Mouse (Mus musculus): ENCODE measurements around the gene Ankrd12. TPM values are rescaled to one million over a fixed set of nuclear protein-coding genes. Genes with fewer than 3 reads are reported as not detected.
"Not testable (repeated sequence)": the region's sequence is repeated elsewhere in the genome, so short reads cannot be mapped to it uniquely, and the experiment has no call there.

Ankrd12 gene
- total and polyA plus RNA-seq, 2 experiments from 2014 or later = 37.2 to 171 TPM

DNA sequence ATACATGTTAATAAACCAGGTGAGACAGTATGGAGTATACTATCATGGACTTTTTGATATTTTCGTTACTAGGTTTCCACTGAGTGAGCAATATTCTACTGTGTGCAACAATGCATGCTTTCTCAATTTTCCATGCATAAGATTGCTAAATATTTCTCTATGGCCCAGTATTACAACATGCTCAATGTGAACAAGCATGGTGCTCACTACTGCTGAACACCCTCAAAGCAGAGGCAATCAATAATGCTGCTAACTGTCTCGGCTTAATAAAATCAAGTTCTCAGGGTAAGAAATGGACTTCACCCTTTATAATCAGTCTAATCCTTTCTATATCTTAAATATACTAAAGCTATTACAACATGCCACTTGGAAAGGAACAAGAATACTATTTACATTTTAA is 69.4 kb downstream of the Ankrd12 start:
- Histone ChIP-seq H3K4me3 (ENCODE audit: low read length) (no peak overlapping the region), H3K27ac (no peak overlapping the region), H3K4me1 (ENCODE audit: insufficient read depth, low read length) (no peaks in the 10 kb centered on the region), H3K9ac (replicated peaks; ENCODE audit: low read length) (no peak overlapping the region), H3K36me3 (ENCODE audit: insufficient read depth, low read length) (no peaks in the 10 kb centered on the region), H3K4me2 (ENCODE audit: low read depth, low read length) (no peak overlapping the region), H3K27me3 (ENCODE audit: insufficient read depth, low read length) (no peaks in the 10 kb centered on the region), H3K9me3 (ENCODE audit: low read length) (no peaks in the 10 kb centered on the region)
- DNase-seq (ENCODE audit: low spot score) = no peak
- TF ChIP-seq CTCF (IDR thresholded peaks at IDR 0.05; ENCODE audit: low read depth) = no peak
- ATAC-seq = no peak
- WGBS = 78% methylated on average over 2 of the region's 2 CpGs

DNA sequence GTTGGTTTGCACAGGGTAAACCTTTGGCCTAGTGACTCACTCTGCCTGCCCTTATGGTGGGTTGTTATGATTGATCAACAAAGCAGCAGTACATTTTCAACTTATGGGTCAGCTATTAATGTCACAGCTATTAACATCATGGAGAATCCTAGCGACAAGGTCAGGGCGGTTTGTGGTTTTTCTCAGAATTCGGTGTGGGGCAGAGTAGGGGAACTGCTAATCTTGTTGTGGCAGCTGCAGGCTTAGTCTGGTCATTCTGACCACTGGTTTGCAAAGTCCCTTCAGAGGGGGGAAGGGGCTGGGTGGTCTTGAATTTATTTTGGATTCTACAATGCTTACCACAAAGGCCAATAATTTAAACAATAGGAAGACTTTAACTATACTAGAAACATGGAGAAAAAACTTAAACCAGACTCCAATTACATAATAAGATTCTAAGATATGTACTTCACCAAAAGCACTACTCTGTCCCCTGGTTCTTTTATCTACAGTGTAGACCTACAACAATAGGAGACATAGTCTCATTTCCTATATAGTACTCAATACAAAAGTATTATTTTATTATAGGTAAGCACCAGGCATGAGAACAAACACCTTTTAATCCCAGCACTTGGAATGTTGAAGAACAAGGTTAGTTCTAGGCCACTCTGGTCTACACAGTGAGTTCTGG is 88.6 kb downstream of the Ankrd12 start:
- DNase-seq (ENCODE audit: low spot score) = no peak
- Histone ChIP-seq H3K9me3 (ENCODE audit: low read length) (no peaks in the 10 kb centered on the region), H3K4me1 (ENCODE audit: insufficient read depth, low read length) (no peaks in the 10 kb centered on the region), H3K4me3 (ENCODE audit: low read length) (no peak overlapping the region), H3K27ac (no peak overlapping the region), H3K4me2 (ENCODE audit: low read depth, low read length) (no peak overlapping the region), H3K27me3 (ENCODE audit: insufficient read depth, low read length) (no peaks in the 10 kb centered on the region), H3K36me3 (ENCODE audit: insufficient read depth, low read length) (peaks cover 7% of the 10 kb centered on the region; the same call in 1 of the 2 replicates), H3K9ac (replicated peaks; ENCODE audit: low read length) (no peak overlapping the region)
- ATAC-seq = no peak
- no peak for TF ChIP-seq CTCF (IDR thresholded peaks at IDR 0.05; ENCODE audit: low read depth)
- WGBS = 96% methylated on average over 3 of the region's 3 CpGs

DNA sequence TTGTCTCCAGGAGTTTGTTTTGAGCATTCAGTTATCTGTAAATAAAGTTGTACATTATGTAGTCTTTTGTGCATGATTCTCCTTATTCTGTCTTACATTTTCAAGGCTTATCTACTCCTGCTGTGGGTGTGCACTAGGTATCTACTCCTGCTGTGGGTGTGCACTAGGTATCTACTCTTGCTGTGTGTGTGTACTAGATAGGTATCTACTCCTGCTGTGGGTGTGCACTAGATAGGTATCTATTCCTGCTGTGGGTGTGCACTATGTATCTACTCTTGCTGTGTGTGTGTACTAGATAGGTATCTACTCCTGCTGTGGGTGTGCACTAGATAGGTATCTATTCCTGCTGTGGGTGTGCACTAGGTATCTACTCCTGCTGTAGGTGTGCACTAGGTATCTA is 100.2 kb downstream of the Ankrd12 start:
- H3K27ac ChIP-seq; H3K9me3 ChIP-seq (ENCODE audit: low read length); H3K4me2 ChIP-seq (ENCODE audit: low read depth, low read length); H3K9ac ChIP-seq (replicated peaks; ENCODE audit: low read length); H3K4me3 ChIP-seq (ENCODE audit: low read length); ATAC-seq; DNase-seq (ENCODE audit: low spot score); H3K4me1 ChIP-seq (ENCODE audit: insufficient read depth, low read length); H3K27me3 ChIP-seq (ENCODE audit: insufficient read depth, low read length): not testable (repeated sequence)
- H3K36me3 ChIP-seq (ENCODE audit: insufficient read depth, low read length) = peaks cover 13% of the 10 kb centered on the region; the same call in 1 of the 2 replicates

DNA sequence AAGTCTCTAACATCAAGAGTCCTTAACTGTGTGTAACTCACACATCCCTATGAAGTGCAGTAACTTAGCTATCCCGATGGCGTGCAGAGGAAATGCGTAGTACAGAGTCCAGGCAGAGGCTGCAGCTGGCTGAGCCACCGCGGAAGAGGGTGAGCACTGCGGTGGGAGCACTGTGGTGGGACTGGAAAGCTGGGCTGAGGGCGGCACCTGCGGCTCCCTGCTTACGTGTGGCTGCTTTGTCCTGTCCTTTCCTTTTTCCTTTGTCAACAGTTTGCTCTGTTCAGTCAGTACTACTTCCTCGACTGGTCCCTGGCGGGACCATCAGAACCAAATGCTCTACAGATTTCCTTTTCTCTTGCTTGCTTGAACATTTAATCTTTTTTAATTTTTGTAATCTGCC is 109.1 kb downstream of the Ankrd12 start:
- Histone ChIP-seq H3K9me3 (ENCODE audit: low read length) (no peaks in the 10 kb centered on the region), H3K27me3 (ENCODE audit: insufficient read depth, low read length) (no peaks in the 10 kb centered on the region), H3K27ac (no peak overlapping the region), H3K4me3 (ENCODE audit: low read length) (no peak overlapping the region), H3K9ac (replicated peaks; ENCODE audit: low read length) (no peak overlapping the region), H3K4me1 (ENCODE audit: insufficient read depth, low read length) (no peaks in the 10 kb centered on the region), H3K36me3 (ENCODE audit: insufficient read depth, low read length) (no peaks in the 10 kb centered on the region; the same call in 1 of the 2 replicates), H3K4me2 (ENCODE audit: low read depth, low read length) (no peak overlapping the region)
- ATAC-seq (no peak), DNase-seq (ENCODE audit: low spot score) (no peak)
- 72% methylated on average over 11 of the region's 11 CpGs for WGBS
- no peak for TF ChIP-seq CTCF (IDR thresholded peaks at IDR 0.05; ENCODE audit: low read depth)

DNA sequence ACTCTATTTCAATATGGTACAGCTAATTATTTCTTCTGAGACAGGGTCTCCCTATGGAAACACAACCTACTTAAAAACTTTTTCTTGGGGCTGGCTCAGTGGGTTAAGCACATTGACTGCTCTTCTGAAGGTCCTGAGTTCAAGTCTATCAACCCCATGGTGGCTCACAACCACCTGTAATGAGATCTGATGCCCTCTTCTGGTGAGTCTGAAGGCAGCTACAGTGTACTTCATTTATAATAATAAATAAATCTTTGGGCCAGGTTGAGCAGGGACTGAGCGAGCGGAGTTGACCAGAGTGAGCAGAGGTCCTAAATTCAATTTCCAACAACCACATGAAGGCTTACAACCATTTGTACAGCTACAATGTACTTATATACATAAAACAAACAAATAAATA is 114.6 kb downstream of the Ankrd12 start:
- no peaks in the 10 kb centered on the region for H3K4me1 ChIP-seq (ENCODE audit: insufficient read depth, low read length)
- TF ChIP-seq CTCF (IDR thresholded peaks at IDR 0.05; ENCODE audit: low read depth) = 0 out of 2 replicates have a peak, but pooled peaks have one; percentile 4
- no peak overlapping the region for H3K27ac ChIP-seq
- no peak overlapping the region for H3K9ac ChIP-seq (replicated peaks; ENCODE audit: low read length)
- H3K4me3 ChIP-seq (ENCODE audit: low read length) = no peak overlapping the region
- 100% methylated on average over 2 of the region's 2 CpGs for WGBS
- no peaks in the 10 kb centered on the region for H3K9me3 ChIP-seq (ENCODE audit: low read length)
- H3K36me3 ChIP-seq (ENCODE audit: insufficient read depth, low read length) = no peaks in the 10 kb centered on the region
- ATAC-seq = no peak
- H3K4me2 ChIP-seq (ENCODE audit: low read depth, low read length) = no peak overlapping the region
- no peak for DNase-seq (ENCODE audit: low spot score)
- no peaks in the 10 kb centered on the region for H3K27me3 ChIP-seq (ENCODE audit: insufficient read depth, low read length)

DNA sequence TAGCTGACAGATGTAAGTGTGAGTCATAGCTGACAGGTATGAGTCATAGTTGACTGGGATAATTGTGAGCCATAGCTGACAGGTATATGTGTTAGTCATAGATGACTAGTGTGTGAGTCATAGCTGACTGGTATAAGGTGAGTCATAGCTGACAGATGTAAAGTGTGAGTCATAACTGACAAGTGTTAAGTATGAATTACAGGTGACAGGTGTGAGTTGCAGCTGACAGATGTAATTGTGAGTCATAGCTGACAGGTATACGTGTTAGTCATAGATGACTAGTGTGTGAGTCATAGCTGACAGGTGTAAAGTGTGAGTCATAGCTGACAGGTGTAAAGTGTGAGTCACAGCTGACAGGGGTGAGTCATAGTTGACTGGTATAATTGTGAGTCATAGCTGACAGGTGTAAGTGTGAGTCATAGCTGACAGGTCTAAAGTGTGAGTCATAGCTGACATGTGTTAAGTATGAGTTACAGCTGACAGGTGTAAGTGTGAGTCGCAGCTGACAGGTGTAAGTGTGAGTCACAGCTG is 115.2 kb downstream of the Ankrd12 start:
- no peak overlapping the region for H3K4me2 ChIP-seq (ENCODE audit: low read depth, low read length)
- DNase-seq (ENCODE audit: low spot score) (no peak), ATAC-seq (0 out of 2 replicates have a peak, but pooled peaks have one; percentile 43)
- H3K27me3 ChIP-seq (ENCODE audit: insufficient read depth, low read length) = no peaks in the 10 kb centered on the region
- no peak overlapping the region for H3K4me3 ChIP-seq (ENCODE audit: low read length)
- H3K9ac ChIP-seq (replicated peaks; ENCODE audit: low read length) = no peak overlapping the region
- no peak for TF ChIP-seq CTCF (IDR thresholded peaks at IDR 0.05; ENCODE audit: low read depth)
- 86% methylated on average over 2 of the region's 2 CpGs for WGBS
- no peaks in the 10 kb centered on the region for H3K4me1 ChIP-seq (ENCODE audit: insufficient read depth, low read length)
- no peaks in the 10 kb centered on the region for H3K9me3 ChIP-seq (ENCODE audit: low read length)
- H3K36me3 ChIP-seq (ENCODE audit: insufficient read depth, low read length) = no peaks in the 10 kb centered on the region
- H3K27ac ChIP-seq = no peak overlapping the region

DNA sequence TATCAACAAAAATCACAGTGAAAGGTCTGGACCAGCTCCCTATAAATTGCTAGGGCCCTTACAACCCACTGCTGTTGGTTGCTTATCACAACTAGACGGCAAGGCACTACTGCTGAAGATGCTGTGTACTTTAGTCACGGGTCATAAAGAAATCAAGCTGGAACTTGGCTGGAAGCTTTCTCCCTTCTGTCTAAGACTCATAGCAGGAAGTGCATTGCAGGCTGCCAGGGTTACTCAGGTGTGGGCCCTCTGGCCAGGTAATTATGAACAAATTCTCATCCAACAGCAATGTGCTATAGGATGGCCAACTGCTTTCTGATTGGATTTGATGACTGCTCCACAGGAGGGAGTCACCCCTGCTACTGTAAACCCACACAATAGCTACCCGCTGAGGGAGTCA is 117.9 kb downstream of the Ankrd12 start:
- 77% methylated on average over 3 of the region's 3 CpGs for WGBS
- Histone ChIP-seq H3K27me3 (ENCODE audit: insufficient read depth, low read length) (no peaks in the 10 kb centered on the region), H3K27ac (no peak overlapping the region), H3K36me3 (ENCODE audit: insufficient read depth, low read length) (no peaks in the 10 kb centered on the region), H3K4me3 (ENCODE audit: low read length) (no peak overlapping the region), H3K9ac (replicated peaks; ENCODE audit: low read length) (no peak overlapping the region), H3K9me3 (ENCODE audit: low read length) (no peaks in the 10 kb centered on the region), H3K4me2 (ENCODE audit: low read depth, low read length) (no peak overlapping the region), H3K4me1 (ENCODE audit: insufficient read depth, low read length) (no peaks in the 10 kb centered on the region)
- ATAC-seq (no peak), DNase-seq (ENCODE audit: low spot score) (no peak)
- no peak for TF ChIP-seq CTCF (IDR thresholded peaks at IDR 0.05; ENCODE audit: low read depth)
